Mouse (Mus musculus): Measurements from ENCODE around the gene Iqschfp.

The Iqschfp gene

DNA sequence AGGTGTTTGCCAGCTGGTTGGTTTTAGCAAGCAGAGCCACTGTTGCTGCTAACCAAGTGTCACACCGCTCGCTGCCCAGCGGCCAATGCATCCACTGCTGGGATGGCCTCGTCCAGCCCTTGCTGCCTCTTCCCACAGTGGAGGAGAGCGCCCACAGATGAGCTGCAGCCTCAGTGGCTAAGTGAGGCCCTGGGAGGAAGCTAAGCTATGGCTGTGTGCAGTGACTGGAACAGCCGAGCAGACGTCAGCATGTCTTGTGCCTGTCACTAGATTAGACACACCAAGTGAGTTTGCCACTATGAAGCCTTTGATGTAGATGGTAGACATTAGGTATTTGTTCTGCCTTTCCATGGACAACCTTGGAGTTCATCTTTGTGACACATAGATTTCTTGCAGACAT lies 652.8 kb downstream of the Iqschfp start:
- no peak for DNase-seq

DNA sequence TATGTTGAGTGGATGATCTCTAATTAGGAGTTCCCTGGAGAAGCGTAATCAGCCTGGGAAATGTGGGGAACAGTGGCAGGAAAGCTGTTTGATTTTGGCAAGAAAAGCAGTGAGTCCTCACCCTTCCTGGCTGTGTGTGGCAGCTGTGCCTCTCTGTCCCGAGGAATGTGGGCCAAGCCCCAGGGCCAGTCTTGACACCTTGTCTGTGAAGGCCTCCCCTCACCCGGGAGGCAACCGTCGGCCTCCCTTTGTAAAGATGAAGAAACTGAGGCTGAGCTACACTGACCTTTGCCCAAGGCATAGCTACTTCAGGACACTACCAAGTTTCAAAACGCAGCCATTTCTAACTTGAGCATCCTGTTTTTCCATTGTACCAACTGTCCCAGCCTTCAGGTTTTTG lies 653.9 kb downstream of the Iqschfp start:
- no peak for DNase-seq

DNA sequence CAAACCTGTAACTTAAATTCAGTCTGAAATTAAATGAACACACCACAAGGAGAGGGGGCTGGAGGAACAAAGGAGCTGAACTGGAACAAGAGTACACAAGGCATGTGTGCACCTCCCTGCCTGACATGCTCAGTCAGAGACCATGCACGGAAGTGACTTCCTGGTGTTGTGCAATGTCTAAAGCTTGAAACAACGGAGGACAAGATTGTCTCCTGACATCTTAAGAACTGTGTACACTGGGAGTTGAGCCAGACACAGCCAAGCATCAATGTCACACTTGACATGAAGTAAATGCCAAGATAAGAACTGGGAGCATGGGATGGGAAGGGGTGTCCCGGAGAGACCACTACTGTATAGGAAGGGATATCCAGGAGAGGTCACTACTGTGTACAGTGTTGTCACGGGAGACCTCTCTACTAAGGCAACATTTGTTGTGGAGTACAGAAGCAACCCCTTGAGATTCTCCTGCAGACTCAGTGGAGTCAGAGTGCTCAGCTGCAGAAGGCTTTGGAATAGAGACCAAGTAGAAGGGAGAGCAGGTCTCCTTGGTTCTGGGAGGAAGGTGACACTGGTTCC lies 663.1 kb downstream of the Iqschfp start:
- no peak for DNase-seq

DNA sequence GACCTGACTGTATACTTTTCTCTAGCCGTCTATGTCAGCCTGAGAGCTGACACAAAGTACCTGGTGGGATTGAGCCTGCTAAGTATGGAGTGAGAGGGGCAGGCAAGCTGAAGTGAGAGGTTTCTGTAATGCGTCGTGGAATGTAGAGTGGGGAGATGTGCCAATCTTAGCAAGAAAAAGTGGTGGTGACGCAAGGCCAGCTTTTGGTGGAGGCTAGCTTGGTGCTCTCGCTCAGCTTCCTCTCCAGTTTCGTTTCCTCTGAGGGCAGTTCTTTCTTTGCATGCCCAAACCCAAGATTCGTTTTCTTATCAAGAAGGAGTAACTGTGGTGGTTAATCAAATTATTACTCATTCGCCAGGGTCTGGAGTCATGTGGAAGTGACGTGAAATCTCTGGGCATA lies 664.9 kb downstream of the Iqschfp start:
- no peak for DNase-seq

DNA sequence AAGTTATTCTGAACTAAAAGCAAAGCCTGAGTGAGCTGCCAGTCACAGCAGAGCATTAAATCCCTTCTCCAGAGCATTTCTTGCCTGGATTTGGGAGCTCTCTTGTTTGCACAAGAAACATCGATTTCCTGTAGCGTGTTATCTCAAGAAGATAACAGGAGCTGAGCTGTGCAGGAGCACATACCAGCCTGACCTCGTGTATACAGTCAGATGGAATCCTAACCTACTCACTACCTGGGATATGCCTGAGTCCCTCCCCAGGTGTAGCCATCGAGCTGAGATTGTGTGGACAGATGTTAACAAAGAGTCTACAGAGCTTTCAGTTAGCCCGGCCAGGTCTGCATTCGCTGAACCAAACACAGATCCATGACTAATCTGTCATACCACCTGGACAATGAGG lies 666.7 kb downstream of the Iqschfp start:
- DNase-seq, result no peak

DNA sequence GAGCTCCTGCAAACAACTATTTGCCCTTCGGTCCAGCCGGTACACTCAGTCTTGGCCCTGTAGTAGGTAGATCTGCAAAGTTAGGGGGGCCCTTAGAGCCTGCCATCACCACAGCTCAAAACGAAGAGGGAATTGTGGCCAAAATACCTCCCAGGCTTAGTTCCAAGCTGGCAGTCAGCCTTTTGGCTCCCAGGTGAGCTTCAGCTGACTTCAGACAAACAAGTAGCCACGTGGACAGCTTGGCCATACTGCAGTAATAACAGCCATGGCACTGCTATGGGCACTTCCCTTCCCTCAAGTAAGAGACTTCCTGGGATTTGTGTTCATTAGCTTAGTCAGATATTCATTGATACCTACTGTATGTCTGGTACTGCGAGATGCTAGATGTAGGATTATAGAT lies 668.0 kb downstream of the Iqschfp start:
- peak; percentile 86 for DNase-seq

DNA sequence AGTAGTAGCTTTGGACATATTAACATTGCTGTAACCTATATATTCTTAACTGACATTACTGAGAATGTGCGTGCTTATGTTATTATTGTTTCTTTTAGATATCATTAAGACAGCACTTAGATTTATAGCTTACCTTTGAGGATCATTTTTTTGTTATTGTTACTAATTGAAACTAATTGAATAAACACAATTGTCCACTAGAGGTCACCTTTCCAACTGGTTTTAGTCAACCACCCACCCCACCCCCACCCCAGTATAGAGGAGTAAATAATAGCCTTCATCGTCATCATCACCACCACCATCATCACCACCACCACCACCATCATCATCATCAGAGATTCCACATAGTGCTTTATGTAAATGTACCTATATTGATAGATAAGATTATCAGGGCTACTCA lies 670.8 kb downstream of the Iqschfp start:
- peak; percentile 67 for DNase-seq

DNA sequence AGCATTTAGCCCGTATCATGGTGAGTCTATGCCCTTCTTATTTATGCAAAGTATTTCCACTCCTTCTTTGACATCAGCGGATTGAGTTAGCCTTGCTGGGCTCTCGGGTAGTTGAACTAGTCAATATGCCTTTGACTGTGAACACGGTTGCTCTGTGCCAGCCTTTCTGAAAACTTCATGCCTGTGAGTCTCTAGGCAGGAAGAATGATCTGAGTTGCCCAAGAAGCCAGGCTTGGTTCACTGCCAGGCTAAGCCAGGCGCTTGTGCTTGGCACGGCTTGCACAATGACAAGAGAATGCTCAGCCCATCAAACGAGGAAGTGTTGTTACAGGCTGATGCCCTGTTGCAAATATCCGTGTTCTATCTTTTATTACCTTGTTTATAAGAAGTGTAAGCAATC lies 671.9 kb downstream of the Iqschfp start:
- peak; percentile 71 for DNase-seq

DNA sequence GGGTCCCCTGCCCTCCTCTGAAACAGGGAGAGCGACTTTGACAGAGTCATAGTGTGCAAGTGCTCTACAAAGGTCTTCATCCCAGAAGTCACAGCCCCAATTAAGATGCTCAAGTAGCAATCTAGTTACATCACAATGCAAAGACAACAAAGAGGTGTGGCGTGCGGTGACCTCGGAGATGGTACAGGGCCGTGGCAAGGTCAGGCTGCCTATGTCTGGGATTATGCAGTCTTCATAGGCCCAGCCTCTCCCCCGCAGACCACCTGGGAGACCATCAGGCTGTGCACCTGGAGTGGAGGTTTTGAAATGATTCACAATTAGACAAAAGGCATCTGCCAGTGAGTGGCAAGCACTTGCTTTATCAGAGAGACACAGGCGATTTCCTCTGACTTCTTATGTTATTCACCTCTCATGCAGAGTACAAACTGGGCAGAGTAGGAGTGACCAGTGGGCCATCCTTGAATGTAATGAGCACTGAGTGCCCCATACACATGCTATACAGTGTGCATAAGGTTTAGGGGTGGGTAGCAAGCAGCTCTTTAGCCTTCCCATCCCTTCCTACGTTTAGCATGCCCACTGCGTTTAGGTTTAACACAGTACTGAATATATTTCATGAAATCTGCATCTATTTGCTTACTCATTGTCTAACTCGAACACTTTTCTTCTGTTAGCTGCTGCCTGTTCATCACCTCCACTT lies 673.1 kb downstream of the Iqschfp start:
- DNase-seq, result no peak

DNA sequence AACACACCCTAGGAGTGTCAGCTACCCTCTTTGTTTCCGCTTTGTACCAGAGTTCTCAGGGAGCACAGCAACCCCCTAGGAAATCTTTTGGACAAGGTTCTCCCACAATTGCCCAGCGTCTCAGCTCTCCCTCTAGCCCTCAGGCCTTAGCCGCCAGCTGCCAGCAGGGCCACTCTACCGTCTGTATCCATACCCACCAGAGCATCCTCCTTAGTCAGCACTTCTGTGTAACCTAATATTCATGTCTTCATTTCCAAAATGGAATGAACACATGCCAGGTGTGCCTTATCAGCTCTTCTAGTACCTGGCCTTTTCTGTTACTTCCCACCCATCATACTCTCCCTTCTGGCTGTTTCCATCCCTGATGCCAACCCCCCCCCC lies 673.6 kb downstream of the Iqschfp start:
- DNase-seq, result peak; percentile 14

DNA sequence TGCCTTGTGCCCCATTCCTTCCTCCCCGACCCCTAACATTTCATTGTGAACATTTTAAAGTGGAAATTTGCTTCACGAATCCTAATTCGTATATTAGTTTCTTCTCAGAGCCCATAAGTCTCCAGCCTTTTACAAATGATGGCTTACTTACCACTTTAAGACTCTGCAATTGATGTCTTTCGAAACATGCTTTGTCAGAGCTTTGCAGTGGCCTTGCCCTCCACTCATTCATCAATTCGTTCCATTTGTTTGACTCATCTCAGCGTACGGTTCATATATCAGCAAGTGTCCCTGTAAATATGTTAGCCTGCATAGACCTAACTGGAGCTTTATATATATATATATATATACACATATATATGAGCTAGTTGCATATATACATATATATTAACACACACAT lies 675.5 kb downstream of the Iqschfp start:
- DNase-seq, result no peak

DNA sequence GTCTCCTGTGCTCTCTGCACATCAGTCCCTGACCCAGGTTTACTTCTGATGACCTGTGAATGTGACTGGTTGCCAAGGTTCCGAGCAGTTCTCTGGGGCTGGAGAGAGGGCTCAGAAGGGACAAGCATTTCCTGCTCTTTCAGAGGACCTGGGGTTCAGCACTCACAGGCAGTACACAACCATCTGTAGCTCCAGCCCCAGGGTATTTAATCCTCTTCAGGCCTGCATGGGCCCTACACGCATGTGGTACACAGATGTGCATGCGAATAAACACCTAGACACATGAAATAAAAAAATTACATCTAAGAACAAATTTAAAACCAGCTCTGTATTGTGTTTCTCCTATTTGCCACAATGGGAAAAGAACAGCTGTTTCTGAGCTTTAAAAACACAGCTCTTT lies 676.1 kb downstream of the Iqschfp start:
- DNase-seq, result no peak

DNA sequence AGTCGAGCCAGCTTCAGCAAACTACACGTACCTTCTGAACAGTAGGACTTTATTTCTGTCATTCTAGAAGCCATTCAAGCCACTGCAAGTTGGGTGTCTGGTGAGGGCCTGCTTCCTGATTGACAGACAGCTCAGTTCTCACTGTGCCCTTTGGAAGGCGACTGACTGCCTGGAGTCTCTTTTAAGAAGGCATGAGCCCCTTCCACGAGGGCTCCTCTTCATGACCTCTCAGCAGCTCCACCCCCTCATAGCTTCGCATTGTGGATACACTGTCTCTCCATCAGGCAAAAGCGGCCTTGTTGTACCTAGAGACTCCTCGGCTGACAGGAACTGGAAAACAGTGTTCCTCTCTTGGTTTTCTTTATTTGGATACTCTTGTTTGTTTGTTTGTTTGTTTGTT lies 676.7 kb downstream of the Iqschfp start:
- no peak for DNase-seq

DNA sequence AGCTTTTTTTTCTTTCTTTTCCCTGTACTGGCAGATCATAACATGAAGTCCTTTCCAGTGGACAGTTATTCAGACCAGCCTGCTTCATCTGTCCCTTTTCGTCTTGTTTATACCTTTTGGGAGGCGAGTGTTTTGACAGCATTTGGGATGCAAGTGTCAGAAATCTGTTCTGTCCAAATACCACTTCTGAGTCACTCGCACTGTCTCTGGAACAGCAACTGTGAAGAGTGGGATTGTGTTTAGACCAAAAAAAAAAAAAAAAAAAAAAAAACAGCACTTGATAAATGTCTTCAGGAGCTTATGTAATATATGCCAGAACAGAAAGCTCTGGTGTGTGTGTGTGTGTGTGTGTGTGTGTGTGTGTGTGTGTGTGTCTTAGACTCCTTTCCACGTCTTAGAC lies 678.3 kb downstream of the Iqschfp start:
- DNase-seq, result no peak

DNA sequence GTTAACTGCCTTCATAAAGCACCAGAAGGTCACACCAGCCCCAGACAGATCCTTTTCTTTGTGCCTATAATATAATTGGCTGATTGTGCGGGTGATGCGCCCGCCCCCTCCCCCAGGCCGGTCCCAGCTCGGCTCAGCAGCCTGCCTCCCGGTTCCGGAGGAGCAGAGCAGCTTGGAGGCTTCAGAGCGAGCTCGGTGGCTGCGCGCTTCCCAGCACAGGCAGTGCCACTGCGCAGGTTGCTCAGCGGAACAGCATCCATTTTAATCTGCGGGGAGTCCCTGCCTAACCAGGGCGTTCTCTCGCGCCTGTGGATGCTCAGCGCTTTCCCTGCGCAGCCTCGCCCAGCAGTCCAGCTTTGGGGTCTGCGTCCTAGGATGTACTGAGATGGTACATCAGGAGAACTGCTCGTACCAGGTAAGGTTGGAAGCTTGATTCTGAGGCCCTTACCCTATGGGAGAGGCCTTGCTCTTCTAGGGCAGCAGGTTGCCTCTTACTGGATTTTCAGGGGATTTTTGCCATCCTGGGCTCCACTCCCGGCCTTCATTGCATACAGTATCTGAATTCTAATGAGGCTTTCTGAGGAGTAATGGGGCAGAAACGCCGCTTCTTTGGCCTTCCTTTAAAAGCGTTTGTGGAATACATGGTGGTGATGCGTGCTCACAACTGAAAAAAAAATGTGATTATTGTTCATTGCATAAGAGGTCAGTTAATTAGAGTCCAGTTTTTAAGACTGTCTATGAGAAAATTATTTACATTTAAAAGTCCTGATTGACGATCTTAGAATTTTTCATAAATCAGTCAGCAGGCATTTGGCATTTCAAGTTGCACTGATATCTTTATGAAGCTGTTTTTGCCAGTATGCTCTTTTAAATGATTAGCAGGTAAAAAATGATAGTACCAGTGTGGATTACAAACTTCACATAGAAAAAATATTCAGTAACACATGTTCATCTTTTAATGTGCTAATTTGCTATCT lies 680.5 kb downstream of the Iqschfp start:
- DNase-seq, result peak; percentile 93

DNA sequence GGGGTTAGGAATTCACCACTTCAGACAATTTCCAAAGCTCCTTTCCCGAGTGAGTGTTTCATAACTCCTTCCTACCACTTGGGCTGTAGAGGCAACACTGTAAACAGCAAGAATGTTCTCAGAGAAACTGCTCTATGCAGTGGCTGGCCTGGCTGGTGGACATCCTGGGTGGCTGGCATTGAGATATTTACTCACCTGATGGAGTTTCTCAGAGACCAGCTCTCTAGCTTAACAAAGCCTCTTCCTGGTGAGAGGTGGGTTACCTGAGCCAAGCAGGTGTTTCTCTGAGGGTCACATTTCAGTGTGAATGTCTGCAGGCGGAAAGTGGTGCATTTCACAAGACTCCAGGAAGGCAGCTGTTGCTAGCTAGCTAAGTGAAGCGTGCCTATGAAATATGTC lies 681.2 kb downstream of the Iqschfp start:
- peak; percentile 69 for DNase-seq

DNA sequence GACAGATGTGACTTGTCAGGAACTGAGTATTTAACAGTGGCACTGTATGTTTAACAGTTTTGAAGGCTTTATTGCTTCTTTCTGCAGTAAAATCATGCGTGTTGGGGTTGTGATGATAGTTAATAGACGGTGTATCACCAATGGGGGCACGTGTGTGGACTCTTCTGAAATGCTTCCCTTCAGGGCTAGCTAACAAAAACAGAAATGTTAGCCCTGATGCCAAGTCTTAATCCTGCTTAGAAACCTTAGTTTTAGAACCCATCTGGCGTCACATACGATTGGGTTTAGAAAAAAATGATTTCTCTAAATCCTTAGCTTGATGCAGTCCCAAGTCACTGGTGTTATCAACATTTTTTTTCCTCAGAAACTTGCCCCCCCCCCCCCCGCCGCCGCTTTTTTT lies 682.1 kb downstream of the Iqschfp start:
- peak; percentile 73 for DNase-seq

DNA sequence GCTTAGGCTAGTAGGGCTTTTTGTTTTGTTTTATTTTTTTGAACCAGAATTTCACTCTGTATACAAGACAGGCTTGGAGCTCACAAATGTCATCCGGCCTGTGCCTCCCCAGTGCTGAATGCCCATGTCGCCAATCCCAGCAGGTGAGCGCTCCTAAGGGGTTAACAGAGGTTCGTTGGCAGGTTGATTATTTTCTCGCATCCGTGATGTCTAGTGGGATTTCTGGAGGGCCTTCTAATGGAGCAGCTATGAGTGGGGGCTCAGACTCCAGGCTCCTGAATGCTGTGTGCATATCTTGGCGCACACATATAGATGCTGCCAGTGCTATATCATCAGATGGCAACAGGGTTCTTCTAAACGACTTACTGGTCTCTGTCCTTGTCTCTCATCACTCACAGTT lies 682.5 kb downstream of the Iqschfp start:
- DNase-seq, result peak; percentile 75

DNA sequence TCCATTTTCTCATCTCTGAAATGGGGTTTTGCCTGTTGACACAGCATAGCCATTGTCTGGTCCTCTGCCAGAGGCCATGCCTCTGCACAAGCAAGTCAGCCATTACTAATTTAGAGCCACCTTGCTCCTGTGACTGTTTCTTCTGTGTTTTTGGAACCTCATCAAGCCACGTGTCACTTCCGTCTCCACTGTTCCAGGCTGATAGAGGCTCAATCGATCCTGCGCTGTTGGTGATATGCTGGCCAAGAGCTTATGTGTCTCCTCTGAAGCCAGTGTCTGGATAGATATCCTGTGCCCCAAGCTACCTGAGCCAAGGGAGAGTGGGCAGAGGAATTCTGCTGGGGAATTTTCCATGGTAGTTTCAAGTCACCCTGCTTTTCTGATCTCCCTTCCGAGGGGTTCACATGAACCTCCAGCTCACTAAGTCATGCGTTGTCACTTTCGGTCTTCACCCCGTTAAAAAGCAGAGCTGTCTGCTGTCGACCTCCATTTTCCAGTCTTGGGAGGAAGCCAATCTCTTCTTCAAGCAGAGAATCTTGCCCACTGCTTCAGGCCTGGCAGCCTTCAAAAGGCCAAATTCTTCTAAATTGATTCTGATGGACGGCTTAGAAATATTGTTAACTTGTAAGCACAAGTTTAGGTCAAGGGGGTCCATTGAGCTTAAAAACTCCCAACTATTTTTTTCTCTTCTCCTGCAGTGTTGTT lies 683.8 kb downstream of the Iqschfp start:
- DNase-seq, result peak; percentile 93

DNA sequence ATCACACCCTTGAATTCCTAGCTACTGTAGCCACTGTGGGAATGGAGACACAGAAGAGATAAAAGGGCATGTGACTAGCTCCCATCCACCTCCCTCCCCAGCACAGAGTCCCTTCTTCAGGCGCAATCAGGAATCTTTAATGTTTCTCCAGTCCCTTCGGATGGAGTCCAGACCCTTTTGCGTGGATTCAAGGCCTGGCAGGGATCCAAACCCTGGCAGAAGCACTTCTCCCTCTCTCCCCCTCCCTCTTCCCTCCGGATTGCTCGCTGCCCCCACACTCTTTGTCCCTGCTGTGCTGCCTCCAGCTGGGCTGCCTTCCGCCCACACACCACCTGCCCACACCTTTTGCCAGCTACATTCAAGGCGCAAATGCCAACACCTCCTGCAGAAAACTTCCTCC lies 684.4 kb downstream of the Iqschfp start:
- peak; percentile 98 for DNase-seq

DNA sequence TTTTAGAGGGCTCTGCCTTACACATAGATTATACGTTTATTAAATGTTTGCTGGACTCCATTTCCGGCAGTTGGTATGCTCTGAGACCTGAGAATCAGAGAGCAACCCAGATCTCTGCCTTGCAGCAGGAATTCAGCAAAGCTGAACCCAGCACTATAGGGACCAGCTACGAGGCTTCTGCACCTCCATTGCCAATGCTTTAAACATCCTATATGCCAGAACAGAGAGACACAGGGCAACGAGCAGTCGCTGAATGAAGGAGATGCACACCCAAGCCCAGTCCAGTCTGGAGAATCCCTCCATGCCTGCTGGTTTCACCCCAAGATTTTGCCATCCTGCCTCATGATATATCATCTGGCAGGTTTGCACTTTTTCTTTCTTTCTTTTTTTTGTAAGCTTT lies 684.9 kb downstream of the Iqschfp start:
- no peak for DNase-seq

DNA sequence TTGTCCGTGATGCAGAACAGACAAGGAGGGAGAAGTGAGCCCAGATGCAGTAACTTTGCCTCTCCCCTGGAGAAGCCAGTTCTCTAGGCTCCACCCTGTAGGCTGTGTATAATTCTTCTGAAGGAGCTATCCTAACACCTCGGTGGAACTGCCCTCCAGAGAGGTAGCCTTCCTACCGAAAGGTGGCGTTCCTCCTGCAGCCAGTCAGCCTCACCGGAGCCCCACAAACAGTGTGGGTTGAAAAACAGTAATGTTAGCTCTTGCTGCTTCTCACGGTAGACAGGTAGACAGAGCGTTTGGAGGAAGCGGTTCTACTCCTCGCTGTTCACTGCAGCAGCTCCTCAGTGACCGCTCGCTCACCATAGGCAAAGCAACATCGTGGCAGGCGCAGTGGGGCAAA lies 689.6 kb downstream of the Iqschfp start:
- peak; percentile 82 for DNase-seq

DNA sequence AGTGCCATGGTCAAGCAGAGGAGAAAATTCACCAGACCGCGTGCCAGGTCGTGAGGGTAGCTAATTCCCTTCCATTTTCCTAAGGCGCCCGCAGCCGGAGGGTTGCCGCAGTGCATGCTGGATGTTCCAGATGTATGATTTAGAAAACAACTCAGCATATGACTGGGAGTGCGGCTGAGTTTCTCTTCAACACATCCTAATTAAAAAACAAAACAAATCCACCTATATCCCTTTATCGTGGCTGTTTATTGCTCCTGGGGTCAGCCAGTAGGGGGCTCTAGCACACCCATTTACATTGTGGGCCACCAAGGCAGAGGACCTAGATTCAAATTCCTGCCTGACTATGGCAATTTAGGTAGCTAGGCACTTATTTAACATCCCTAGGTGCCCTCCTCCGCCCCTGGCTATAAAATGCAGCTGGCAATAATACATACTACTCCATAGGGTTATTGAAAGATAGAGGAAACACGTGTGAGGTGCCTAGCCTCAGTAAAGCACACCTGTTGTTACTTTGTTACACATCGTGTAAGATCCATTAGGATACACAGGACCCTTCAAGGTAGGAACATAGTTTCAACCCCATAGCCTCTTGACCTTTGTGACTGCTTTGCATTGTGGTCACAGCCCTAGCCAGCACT lies 690.2 kb downstream of the Iqschfp start:
- peak; percentile 80 for DNase-seq

All from cerebellum, adult 9-10 months (tissue).